Mouse (Mus musculus): ENCODE measurements around the gene Mrpl54.

- TF ChIP-seq CTCF (conservative IDR thresholded peaks at IDR 0.05; ENCODE audit: low read length) (no peak), NANOG (IDR thresholded peaks at IDR 0.05; ENCODE audit: borderline replicate concordance, low read length) (no peak), POU5F1 (IDR thresholded peaks at IDR 0.05; ENCODE audit: borderline replicate concordance, low read length) (no peak)
Measured at GRCm38 (mm10) chr10:81300352-81300907, 33.7 kb upstream of the Mrpl54 start.
